Mouse (Mus musculus) forebrain, embryonic 16.5 days (tissue): ENCODE measurements around the gene 1700025G04Rik. TPM values are rescaled to one million over a fixed set of nuclear protein-coding genes. Genes with fewer than 3 reads are reported as not detected.
A peak's percentile ranks its signal among the peaks of the same experiment; 100 is the strongest.

Experiments
- ATAC-seq: fragments of 200-750 bp; cut with Nextera tagmentation; 2 replicates; pipeline ENCODE4 v1.8.0; 2017; ENCODE audit warnings: mild to moderate bottlenecking, moderate library complexity
- H3K27ac ChIP-seq: fragments of 300-500 bp; sonication (generic); 2 replicates; pipeline ENCODE4 v1.5.1; 2014; ENCODE audit warnings: low read length, control low read depth
- H3K27me3 ChIP-seq: fragments of 300-500 bp; sonication (generic); replicated peaks from 2 replicates; pipeline ENCODE4 v1.6.1; 2014; ENCODE audit warnings: low read length; ENCODE audit not compliant: control insufficient read depth, insufficient read depth
- H3K36me3 ChIP-seq: fragments of 300-500 bp; sonication (generic); 2 replicates; pipeline ENCODE4 v1.6.1; 2014; ENCODE audit not compliant: control insufficient read depth, insufficient read depth
- H3K4me1 ChIP-seq: fragments of 300-500 bp; sonication (generic); replicated peaks from 2 replicates; pipeline ENCODE4 v1.6.1; 2014; ENCODE audit warnings: low read length; ENCODE audit not compliant: control insufficient read depth, insufficient read depth
- H3K4me2 ChIP-seq: fragments of 300-500 bp; sonication (generic); 2 replicates; pipeline ENCODE4 v1.6.1; 2014; ENCODE audit warnings: mild to moderate bottlenecking, low read length, control low read depth
- H3K4me3 ChIP-seq: fragments of 300-500 bp; sonication (generic); replicated peaks from 2 replicates; pipeline ENCODE4 v1.5.1; 2014; ENCODE audit warnings: mild to moderate bottlenecking, low read length, control low read depth
- H3K9ac ChIP-seq: fragments of 300-500 bp; sonication (generic); replicated peaks from 2 replicates; pipeline ENCODE4 v1.6.1; 2014; ENCODE audit warnings: low read depth, low read length, control low read depth
- H3K9me3 ChIP-seq: fragments of 300-500 bp; sonication (generic); 2 replicates; pipeline ENCODE4 v1.6.1; 2016; ENCODE audit warnings: low read length; ENCODE audit not compliant: control insufficient read depth
- WGBS: fragments of 180-500 bp; shearing (Covaris S2); extraction: QIAGEN DNeasy Blood & Tissue Kit; methylation state at CpG from one replicate; pipeline ENCODE4 v1.1.7; 2014; 5-methylcytosine and 5-hydroxymethylcytosine counted together
- polyA plus RNA-seq: library from polyadenylated mRNA; unstranded; fragments of >200 nt; fragmentation: Nextera tagmentation; extraction: Ambion mirVana; gene quantifications from 2 replicates; pipeline ENCODE4 v1.2.1, GENCODE M21; 2015

Gene 1700025G04Rik
- polyA plus RNA-seq, 1 experiment from 2014 or later = 31.2 TPM

DNA sequence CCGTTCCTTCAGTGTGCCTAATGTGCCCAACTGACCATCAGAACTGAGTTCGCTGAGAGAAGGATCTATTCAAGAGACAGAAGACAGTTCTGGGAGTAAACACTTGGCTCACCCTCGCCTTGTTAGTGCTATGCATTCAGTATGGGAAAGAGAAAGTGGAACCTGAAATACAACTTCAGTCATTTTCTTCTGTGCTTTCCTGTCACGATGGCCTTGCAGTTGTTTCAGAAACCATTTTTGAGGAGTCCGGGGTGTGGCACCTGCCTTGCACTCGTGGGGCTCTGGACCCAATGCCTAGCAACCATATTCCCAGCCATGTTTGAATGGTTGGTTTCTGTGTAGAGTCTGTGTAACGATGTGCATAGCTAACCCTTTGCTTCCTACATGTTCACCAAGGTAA, 115.5 kb downstream of the 1700025G04Rik start:
- H3K4me2 ChIP-seq = no peak overlapping the region
- H3K27ac ChIP-seq = no peak overlapping the region
- no peaks in the 10 kb centered on the region for H3K36me3 ChIP-seq
- H3K9ac ChIP-seq = no peak overlapping the region
- ATAC-seq = no peak
- H3K4me1 ChIP-seq = peaks cover 21% of the 10 kb centered on the region
- no peaks in the 10 kb centered on the region for H3K27me3 ChIP-seq
- H3K4me3 ChIP-seq = no peak overlapping the region
- 76% methylated on average over 7 of the region's 7 CpGs for WGBS
- no peaks in the 10 kb centered on the region for H3K9me3 ChIP-seq

DNA sequence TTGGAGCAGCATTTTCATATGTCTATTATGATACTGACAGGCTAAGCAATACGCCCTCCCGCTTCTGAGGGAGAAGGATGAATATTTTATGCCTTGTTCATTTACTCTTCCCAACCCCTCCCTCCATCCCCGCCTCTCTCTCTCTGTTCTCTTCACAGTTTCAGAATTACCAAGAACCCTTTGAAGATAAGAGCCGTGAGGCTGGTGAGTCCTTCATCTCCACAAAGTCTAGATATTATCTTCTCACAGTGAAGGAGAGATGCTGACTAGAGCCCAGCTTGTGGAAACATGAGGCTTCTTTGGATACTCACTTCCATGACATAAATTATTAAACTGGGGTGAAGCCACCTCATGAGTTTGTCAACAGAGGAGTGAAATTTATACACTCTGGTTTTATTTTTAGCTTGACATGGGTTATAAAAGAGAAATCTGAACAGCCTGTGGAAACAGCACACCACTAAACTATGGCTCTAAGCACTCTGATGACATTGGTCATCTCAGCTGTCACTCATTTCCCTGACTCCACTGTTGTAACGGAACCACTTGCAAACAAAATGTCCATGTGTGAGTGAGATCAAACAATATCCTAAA, 116.7 kb downstream of the 1700025G04Rik start:
- no peaks in the 10 kb centered on the region for H3K9me3 ChIP-seq
- H3K4me1 ChIP-seq = peaks cover 21% of the 10 kb centered on the region
- no peaks in the 10 kb centered on the region for H3K36me3 ChIP-seq
- no peak overlapping the region for H3K27ac ChIP-seq
- H3K9ac ChIP-seq = no peak overlapping the region
- 77% methylated on average over 5 of the region's 5 CpGs for WGBS
- H3K4me3 ChIP-seq = no peak overlapping the region
- no peak overlapping the region for H3K4me2 ChIP-seq
- ATAC-seq = peak; percentile 49; the same call in 1 of the 2 replicates
- H3K27me3 ChIP-seq = no peaks in the 10 kb centered on the region

DNA sequence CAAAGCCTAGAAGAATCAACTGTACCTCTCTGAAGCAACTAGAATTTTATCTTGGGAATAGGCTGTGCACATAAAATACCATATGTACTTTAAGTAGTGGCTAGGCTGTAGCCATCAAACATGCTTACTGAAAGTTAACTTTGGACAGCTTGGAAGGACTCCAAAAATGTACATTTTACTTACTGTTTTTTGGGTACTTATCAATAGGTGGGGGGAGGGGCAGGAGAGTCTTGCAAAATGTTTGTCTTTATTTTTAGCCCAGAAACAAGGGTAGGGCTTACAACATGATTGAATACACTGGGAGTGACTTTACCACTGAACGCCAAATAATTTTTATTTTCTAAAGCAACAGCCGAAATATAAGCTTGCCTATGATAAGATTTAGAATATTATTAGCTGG, 118.3 kb downstream of the 1700025G04Rik start:
- ATAC-seq = no peak

DNA sequence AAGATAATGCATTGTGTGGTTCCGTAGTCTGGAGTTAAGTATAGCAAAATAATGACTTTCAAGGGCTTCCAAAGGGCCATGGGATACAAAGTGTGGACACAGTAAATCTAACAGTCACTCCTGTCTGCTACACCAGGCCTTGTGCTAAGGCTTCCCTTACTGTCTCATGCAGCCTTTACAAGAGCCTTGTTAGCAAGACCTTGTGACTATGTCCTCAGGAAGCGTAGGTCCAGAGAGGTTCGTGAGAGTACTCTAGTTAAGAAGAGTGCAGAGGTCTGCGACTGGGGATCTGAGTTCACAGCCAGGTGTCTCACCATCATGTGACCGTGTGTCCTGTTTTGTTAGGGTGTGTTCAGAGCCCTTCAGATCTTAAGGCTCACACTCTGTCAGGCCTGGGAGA, 121.8 kb downstream of the 1700025G04Rik start:
- no peaks in the 10 kb centered on the region for H3K27me3 ChIP-seq
- no peaks in the 10 kb centered on the region for H3K9me3 ChIP-seq
- no peak overlapping the region for H3K9ac ChIP-seq
- no peak overlapping the region for H3K4me2 ChIP-seq
- 91% methylated on average over 5 of the region's 5 CpGs for WGBS
- no peak for ATAC-seq
- H3K27ac ChIP-seq = no peak overlapping the region
- no peak overlapping the region for H3K4me3 ChIP-seq
- H3K4me1 ChIP-seq = 0 out of 2 replicates have a peak, but pooled peaks cover 4% of the 10 kb centered on the region
- no peaks in the 10 kb centered on the region for H3K36me3 ChIP-seq

More for the DNA sequence above, 118.3 kb downstream of the 1700025G04Rik start:
- Histone ChIP-seq H3K36me3 (no peaks in the 10 kb centered on the region), H3K4me3 (no peak overlapping the region), H3K9me3 (no peaks in the 10 kb centered on the region), H3K27me3 (no peaks in the 10 kb centered on the region), H3K9ac (no peak overlapping the region), H3K4me1 (peaks cover 12% of the 10 kb centered on the region; the same call in 1 of the 2 replicates), H3K27ac (no peak overlapping the region), H3K4me2 (no peak overlapping the region)
- 95% methylated on average over 2 of the region's 2 CpGs for WGBS

DNA sequence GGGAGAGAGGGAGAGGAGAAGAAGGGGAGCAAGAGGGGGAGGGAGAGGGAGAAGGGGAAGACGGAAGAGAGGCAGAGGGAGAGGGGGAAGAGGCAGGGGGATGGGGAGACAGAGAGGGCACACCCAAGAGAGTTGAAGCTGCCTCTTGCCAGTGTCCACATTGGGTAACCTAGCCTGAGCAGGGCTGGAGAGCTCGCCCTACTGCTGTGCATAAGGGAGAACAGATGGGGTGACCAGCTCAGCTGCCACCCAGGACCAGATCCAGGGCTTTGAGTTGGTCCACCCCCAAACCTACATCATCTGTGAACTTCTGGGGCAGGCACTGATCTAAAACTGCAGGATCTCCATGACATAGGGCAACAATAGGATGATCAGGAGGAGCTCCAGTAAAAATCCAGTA, 125.1 kb downstream of the 1700025G04Rik start:
- no peaks in the 10 kb centered on the region for H3K36me3 ChIP-seq
- 90% methylated on average over 2 of the region's 2 CpGs for WGBS
- no peak for ATAC-seq
- no peak overlapping the region for H3K27ac ChIP-seq
- H3K9ac ChIP-seq = no peak overlapping the region
- no peaks in the 10 kb centered on the region for H3K4me1 ChIP-seq
- no peak overlapping the region for H3K4me2 ChIP-seq
- no peaks in the 10 kb centered on the region for H3K9me3 ChIP-seq
- H3K4me3 ChIP-seq = no peak overlapping the region
- no peaks in the 10 kb centered on the region for H3K27me3 ChIP-seq

DNA sequence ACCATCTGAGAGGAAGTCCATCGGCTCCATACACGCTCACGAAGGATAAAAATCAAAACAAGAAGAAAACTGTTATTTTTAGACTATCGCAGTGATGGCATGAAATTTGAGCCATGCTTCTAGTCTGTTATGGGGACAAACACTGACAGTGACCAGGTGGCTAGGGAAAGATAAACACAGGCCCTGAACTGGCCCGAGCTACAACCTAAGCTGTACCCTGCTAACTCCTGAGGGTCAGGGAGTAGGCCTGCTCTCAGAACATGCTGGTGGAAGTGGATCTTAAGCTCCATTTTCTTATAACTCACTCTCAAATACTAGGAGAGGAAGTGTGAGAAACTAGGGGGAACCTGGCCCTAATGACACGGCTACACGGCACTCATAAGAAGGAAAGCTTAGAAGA, 126.7 kb downstream of the 1700025G04Rik start:
- no peak overlapping the region for H3K4me2 ChIP-seq
- H3K27me3 ChIP-seq = no peaks in the 10 kb centered on the region
- H3K9me3 ChIP-seq = no peaks in the 10 kb centered on the region
- H3K9ac ChIP-seq = no peak overlapping the region
- no peaks in the 10 kb centered on the region for H3K4me1 ChIP-seq
- H3K4me3 ChIP-seq = no peak overlapping the region
- 94% methylated on average over 7 of the region's 7 CpGs for WGBS
- H3K36me3 ChIP-seq = no peaks in the 10 kb centered on the region
- ATAC-seq = no peak
- H3K27ac ChIP-seq = no peak overlapping the region

DNA sequence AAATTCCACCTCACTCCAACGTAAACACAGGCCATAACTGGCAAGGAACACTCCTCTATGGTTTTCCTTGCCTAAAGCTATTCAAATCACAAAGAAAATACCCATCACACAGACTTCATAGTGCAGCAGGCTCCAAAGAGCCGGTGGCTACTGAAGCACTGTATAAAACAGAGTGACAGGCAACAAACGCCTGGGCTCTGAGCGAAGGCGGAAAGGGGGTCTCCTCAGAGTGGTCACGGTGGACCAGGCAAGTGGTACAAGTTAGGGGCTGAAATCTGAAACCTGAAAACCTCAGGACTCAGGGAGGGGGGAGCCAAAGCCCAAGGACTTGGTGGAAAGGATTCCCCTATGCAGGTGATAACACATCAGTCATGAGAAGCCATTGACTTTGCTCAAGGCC, 127.8 kb downstream of the 1700025G04Rik start:
- Histone ChIP-seq H3K9ac (no peak overlapping the region), H3K4me1 (0 out of 2 replicates have a peak, but pooled peaks cover 4% of the 10 kb centered on the region), H3K9me3 (no peaks in the 10 kb centered on the region), H3K27ac (no peak overlapping the region), H3K4me2 (no peak overlapping the region), H3K27me3 (no peaks in the 10 kb centered on the region), H3K4me3 (no peak overlapping the region), H3K36me3 (no peaks in the 10 kb centered on the region)
- ATAC-seq = no peak
- 67% methylated on average over 6 of the region's 6 CpGs for WGBS

DNA sequence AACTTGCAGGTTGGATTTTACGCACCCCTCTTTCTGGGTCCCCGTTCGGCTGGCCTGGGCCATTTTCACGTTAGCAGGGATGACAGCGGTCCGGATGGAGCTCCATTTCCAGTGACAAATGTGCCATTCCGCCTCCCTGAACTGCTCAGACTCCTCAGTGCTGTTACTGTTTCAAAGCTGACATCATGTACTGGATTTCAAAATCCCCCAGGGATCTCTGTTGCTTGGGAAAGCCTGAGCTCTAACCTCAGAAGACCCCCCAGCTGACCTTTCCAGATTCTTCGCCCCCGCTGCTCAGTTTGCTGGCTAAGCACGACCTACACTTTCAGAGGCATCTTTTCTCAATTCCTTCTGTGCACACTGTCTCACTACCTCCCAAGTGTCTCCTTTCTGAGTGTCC, 128.7 kb downstream of the 1700025G04Rik start:
- no peak overlapping the region for H3K27ac ChIP-seq
- H3K9ac ChIP-seq = no peak overlapping the region
- H3K4me1 ChIP-seq = 0 out of 2 replicates have a peak, but pooled peaks cover 4% of the 10 kb centered on the region
- 90% methylated on average over 10 of the region's 10 CpGs for WGBS
- no peak overlapping the region for H3K4me2 ChIP-seq
- H3K27me3 ChIP-seq = no peaks in the 10 kb centered on the region
- H3K36me3 ChIP-seq = no peaks in the 10 kb centered on the region
- no peak overlapping the region for H3K4me3 ChIP-seq
- ATAC-seq = no peak
- no peaks in the 10 kb centered on the region for H3K9me3 ChIP-seq

DNA sequence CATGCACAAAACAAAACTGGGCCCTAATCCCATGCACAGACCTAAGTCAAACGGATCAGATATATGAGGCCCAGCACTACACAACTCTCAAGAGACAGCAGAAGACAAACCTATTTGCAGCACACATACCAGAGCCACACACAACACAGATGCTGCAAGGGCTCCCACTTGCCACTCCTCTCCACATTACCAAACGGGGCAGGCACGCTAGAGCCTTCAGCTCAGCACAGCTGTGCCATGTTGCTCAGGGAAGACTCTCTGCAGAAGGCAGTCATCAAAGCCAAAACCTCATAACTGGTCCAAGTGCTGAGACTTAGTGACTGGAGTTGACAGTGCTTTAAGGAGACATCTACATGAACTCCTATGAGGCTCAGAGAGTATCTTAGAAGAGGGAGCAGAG, 130.9 kb downstream of the 1700025G04Rik start:
- Histone ChIP-seq H3K4me2 (no peak overlapping the region), H3K36me3 (no peaks in the 10 kb centered on the region), H3K4me3 (no peak overlapping the region), H3K27ac (no peak overlapping the region), H3K9ac (no peak overlapping the region), H3K27me3 (no peaks in the 10 kb centered on the region), H3K9me3 (no peaks in the 10 kb centered on the region), H3K4me1 (0 out of 2 replicates have a peak, but pooled peaks cover 6% of the 10 kb centered on the region)
- no peak for ATAC-seq
- WGBS = 40% methylated on average over 3 of the region's 3 CpGs

DNA sequence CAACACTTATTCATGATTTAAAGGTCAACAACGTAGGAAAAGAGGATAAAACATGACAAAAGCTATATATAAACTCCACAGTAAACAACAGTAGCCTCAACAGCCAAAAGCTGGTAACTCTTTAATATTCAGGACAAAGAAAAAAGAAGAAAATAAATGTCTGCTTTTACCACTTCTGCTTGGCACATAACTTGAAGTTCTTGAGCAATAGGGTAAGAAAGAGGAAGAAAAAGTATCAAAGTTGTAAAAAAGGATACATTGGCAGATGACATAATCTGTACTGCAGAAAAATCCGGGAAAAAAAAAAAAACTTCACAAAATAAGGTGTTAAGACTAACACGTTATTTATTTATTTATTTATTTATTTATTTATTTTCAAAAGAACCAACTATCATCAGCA, 131.5 kb downstream of the 1700025G04Rik start:
- no peak for ATAC-seq
- H3K36me3 ChIP-seq = no peaks in the 10 kb centered on the region

More for the DNA sequence above, 131.5 kb downstream of the 1700025G04Rik start:
- H3K27me3 ChIP-seq = no peaks in the 10 kb centered on the region
- WGBS = 86% methylated on average over 3 of the region's 3 CpGs
- no peak overlapping the region for H3K9ac ChIP-seq
- H3K9me3 ChIP-seq = no peaks in the 10 kb centered on the region
- H3K4me1 ChIP-seq = peaks cover 11% of the 10 kb centered on the region
- no peak overlapping the region for H3K27ac ChIP-seq
- no peak overlapping the region for H3K4me2 ChIP-seq
- H3K4me3 ChIP-seq = no peak overlapping the region
